Mouse (Mus musculus) adipocyte (in vitro differentiated cells): ENCODE data around the gene Tgif1.

Experiments
- DNase-seq: peaks from one replicate; pipeline ENCODE4 v3.0.0-alpha.2; 2016; ENCODE audit warnings: low spot score

Tgif1 gene

DNA sequence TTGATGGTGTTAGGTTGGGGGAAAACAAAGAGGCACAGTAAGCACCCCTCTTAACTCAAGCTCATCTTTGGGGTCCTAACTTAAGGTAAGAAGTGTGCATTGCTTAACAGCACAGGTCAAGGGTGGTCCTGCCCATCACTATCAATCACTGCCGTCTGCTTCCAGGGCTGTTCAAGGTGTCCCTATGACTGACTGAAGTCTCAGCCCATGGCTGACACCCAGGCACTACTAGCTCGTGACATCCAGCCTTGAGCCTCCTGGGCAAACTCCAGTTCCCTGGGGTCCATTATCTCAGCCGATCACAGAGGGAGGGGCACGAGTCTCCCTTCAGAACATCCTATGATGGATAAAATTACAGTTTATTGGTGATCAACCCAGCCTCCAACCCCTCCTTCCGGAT, 12.7 kb upstream of the Tgif1 start:
- DNase-seq = no peak

DNA sequence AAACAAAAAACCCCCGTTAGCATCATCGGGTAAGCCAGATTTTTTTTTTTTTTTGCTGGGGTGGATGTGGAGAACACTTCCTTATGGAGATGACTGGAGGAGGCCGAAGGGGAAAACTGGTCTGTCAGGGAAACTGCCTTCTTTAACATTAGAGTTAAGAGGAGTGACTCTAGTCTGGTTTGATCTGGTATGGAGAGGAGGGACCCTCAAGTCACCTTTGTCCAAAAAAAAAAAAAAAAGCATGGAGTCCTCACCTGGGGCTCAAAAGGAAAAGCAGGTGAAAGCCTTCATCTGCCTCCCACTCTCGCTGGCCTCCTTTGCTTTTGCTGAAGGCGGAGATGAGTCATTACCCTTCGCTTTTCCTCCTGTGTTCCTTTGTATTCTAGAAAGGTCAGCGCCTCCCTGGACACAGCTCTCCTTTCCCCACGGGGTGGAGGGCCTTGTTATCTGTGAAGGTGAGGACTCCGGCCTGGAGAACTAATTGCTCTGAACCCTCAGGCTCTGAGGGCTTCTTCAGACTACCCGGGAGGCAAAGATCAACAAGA, 11.8 kb upstream of the Tgif1 start:
- DNase-seq = no peak

DNA sequence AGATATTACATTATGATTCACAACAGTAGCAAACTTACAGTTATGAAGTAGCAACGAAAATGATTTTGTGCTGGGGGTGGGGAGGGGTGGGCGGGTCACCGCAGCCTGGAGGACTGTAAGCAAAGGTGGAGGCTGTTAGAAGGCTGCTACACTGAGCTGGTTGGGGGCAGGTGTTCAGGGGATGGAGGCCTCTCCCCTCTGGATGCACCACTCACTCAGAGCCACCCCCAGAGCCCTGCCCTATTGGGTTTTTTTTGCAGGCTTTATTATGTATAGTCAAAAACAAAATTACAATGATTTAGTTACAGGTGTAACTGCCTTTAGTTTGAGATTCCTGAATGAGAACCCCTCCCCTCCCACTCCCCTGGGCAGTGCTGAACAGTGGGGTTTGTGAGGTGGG, 11.3 kb upstream of the Tgif1 start:
- DNase-seq = no peak

DNA sequence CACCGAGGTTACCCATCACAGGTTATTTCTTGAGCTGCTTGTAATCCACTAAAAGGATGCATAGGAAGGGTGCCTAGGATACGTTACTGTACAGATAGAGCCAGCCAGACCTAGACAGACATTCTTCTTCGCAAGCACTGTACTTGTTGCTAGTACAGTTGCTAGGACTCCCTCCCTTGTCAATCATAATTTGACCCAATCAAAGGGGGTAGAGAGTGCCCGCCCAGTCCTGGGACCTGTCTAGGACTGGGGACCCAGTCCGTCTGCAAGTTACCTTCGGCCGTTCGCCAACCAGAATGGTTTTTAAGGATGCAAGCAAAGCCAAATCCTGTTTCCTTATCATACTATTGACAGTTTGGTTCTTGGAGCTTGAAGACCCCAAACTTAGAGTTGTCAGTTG, 10.8 kb upstream of the Tgif1 start:
- no peak for DNase-seq

DNA sequence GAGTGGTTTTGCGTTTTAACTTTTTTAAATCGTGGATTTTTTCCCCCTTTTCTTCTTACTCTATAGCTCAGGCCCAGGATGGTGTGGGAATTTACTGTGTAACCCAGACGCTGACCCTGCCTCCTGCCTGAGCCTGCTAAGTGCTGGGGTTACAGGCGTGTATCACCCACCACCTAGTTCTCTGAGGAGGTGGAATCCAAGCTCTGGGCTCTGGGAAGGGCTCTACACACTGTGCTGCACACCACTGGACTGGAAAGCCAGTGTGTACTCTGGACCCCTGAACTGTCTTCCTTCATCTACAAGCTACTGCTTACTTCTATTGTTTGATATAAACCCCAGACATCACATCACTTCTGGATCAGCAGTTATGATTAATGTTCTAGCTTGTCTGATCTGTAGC, 5.5 kb upstream of the Tgif1 start:
- no peak for DNase-seq

DNA sequence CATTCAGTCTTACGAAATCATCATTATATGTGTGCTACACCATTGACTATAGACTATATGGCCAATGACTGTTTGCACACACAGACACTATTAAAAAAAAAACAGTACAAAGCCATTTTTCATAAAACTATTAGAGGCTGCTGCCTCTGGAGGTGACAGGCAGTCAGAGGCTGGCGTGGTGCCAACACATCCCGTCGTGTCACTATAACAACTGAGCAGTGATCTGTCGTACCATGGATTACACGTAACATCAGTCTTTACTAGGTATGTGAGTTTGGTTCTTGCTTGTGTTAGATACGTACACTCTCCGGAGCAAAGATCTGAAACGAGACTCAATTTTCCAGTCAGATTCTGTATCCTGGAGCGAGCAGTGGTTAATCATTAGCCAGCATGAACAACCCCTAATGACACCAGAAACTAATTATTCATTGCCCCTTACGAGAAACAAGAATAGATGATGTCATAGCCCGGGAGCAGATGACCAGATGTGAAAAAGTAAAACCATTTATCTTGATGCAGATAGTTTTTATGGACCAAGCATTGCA, 3.6 kb upstream of the Tgif1 start:
- DNase-seq = peak; percentile 32

DNA sequence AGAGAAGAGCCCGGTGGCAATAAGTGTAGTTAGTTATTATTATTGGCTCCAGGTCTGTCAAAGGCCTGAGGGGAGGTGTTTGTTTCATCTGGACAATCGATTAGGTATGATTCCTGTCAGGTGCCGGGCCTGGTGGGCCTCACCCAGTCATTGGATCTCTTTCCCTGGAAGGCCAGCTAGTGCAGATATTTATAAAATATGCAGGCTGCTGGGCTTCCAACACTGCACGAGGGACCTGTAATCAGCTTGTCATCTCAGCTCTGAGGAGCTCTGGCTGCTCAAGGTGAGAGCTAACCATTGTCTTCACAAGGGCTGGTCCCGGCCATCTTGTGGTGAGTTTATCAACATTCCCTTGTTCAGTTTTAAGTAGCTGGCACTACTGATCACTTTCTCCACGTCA, 675 bp upstream of the Tgif1 start:
- DNase-seq = peak; percentile 25

DNA sequence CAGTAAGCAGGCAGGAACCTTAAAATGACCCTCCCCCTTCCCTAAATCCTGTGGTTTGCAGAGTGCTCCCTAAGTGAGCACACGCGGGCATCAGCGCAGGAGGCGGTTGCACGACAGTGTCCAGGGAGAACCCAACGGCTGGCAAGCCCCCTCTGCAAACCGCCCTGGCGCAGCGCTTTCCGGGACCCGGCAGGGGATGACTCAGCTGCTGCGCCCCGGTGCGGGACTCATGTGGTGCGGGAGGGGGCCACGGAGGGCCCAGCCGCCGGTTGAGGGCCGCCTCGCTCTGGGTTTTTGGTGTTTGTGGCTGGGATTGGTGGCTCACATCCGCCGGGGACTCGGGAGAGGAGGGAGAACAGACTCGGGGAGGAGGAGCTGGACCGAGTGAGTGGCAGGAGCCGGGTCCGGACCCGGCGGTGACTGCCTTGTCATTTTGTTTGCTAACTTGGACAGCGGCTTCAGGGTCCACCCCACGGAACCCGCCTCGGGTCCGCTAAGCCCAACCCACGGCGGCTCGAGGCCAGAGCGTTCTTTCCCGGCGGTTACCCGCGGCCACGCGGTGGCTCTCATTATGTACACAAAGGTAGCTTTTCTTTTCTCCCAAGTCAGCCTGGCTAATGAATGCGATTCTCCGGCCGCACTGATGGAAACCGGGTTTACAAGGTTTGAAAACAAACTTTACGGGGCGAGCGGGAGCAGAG, 510 bp downstream of the Tgif1 start:
- DNase-seq = peak; percentile 91

DNA sequence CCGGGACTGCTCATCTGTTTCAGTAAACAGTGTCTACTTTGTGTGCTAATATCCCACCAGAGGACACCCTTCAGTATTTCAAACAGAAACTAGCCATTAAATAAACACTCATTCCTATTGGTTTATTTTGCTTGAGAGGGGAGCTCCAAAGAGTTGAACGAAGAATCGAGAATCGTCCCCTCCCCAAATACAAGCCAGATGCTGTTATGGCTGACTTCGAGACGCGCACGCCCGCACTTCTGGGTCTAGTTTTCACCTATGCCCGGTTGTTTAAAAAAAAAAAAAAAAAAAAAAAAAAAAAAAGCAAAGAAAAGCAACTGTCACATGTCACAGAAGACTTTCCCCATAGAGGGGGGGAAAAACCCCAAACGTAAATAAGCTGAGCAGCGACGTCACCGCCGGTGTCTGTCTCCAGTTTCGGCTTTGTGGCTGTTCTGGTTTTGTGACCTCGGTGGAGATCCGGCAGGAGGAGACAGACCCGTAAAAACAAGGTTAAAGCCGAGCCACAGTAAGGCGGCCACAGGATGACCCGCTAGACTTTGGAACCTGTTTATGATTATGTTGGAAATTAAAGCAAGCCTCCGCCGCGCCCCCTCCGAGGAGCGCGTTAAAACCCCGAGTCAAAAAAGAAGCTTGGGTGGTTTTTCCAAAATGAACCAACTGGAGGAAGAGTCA, 1.2 kb downstream of the Tgif1 start:
- DNase-seq = peak; percentile 85

DNA sequence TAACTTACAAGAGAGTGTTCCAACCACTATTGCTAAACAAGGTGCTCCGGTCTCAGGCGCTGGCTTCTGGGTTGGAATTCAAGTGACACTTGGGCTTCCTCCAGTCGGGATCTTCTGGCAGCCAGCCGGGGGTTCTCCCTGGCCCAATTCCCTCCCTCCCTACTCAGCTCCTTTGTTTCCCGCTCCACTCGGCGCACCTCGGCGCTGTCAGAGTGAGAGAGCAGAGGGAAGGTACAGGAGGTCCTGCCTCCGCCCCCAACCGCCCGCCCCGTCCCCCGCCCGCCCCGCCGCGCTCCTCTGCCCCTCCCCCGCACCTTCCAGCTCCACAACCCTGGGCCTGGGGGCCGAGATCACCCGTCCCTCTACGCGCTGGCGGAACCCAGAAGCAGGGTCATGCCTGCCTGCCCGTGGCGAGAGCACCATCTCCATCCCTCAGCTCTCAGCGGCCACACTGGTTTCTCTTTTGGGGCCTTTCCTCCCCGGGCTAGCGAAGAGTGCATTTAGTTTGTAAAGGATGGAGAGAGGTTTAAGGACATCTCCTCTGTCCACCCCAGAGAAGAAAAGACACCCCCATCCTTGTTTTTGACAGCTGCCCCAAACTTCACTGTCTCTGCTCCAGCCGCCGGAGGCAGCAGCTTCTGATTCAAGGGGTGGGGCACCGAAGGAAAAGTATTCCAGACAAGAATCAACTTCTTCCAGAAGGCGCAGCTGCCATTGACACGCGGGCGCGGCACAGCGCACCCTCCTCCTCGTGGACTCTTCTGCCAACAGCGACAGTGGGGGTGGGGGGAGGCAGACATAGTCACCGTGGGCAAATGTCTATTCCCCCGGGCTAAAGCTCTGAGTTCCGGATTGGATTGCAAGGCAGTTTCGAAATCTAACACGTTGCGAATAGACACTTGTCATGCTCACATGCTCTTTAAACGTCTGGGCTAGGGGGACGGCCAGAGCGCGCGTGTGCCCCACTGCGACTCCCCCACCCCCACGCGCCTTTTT, 2.1 kb downstream of the Tgif1 start:
- peak; percentile 92 for DNase-seq

DNA sequence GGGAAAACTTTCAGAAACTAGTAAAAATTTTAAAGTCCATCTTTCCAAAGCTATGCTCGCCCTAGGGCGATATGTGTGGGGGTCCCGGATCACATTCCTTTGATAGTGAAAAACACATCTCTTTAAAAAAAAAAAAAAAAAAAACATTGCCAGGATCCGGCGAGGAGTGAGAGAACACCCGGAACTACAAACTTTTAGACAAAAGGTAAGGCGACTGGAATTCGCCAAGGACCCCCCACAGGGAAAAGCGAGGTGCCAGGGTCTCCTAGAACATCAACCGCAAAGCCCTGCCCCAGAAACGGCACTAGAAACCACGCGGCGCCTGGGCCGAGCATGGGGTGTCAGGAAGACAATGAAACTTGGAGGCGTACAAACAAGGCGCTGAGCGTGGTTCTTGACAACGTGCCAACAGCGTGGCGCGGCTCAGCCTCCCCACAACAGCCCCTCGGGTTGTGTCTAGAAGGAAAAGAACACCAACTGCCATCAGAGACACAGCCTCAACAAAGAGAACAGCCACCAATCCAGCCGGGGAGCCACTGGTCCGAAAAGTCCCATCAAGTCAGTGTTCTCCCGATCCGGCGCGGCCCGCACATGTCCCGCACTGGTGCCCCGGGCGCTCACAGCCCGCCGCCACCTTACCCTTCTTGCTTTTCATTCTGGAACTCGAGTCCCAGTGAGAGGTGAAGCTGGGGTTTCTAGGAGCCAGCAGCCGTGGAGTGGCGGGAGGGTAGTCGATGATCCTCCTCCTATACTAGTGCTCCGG, 2.9 kb downstream of the Tgif1 start:
- DNase-seq = peak; percentile 78

DNA sequence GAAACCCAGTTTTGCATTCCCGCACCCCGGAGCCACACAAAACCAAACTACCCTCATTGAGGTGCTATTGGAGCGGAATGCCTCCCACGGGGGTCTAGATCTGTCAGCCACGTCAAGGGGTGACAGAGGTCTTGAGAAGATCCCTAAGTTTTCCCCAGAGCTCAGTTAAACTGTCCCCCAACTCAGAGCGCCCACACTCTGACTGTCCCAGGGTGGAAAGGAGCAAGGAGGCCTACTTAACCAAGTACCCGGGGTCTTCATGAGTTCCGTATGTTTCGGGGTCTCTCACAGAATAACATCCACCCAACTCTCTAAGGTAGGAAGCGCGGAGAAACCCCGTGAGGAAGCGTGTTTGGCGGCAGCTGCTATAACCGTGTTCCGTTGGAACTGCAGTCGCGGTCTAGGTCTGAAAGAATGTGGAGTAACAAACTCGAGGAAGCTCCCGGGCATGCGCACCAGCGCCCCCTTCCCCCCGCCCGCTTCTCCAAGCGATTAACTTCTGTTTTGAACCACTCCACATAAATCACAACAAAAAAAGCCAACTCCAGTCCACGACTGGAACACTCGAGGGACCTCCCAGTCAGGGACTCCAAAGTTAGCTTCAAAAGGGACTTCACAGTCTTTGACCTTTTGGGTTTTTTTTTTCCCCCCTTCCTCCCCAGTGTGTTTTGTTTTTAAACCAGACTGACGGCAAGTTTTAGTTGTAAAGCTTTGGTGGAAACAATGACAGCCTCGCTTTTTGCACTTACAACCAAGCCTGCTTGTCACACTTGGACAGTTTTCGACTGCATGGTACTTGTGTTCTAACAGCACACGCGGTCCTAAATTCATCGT, 3.7 kb downstream of the Tgif1 start:
- peak; percentile 95 for DNase-seq

DNA sequence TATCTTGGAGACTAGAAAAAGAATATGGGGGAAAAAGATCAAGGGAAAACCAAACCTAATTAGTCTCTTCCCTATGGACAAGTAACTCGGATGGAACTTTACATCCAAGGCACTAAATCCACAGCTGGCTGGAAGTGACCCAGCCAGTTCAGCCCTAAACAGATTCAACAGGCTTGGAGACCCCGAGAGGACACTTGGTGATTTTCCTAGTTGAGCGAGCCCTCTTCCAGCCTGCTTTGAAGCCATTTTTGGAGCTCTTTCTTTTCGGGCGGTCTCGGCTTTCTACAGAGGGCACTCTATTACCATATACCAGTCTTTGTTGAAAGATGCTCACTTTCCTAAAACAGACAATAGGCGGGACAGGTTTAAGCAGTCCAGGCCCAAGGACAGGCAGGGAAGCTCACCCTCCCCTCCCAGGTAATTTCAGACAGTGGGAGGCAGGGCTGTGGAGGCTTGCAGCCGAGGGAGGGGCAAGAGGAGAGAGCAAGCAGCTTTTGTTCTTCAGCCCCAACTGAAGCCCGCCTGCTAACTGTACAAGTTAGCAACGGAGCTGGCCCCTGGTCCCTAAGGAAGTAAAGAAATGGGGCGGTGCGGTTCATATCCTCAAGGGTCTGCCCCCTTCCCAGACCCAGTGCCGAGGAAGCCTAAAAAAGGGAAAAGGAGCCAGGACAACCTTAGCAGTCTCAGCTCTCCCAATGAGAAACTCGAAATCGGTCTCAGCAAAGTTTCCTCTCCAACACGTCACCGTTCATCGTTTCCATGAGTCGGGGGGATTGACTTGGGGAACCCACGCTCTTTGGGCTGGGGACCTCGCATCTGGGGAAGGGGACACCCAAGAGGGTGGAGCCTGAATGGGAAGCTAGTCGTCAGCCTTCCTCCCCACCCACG, 4.6 kb downstream of the Tgif1 start:
- peak; percentile 66 for DNase-seq

DNA sequence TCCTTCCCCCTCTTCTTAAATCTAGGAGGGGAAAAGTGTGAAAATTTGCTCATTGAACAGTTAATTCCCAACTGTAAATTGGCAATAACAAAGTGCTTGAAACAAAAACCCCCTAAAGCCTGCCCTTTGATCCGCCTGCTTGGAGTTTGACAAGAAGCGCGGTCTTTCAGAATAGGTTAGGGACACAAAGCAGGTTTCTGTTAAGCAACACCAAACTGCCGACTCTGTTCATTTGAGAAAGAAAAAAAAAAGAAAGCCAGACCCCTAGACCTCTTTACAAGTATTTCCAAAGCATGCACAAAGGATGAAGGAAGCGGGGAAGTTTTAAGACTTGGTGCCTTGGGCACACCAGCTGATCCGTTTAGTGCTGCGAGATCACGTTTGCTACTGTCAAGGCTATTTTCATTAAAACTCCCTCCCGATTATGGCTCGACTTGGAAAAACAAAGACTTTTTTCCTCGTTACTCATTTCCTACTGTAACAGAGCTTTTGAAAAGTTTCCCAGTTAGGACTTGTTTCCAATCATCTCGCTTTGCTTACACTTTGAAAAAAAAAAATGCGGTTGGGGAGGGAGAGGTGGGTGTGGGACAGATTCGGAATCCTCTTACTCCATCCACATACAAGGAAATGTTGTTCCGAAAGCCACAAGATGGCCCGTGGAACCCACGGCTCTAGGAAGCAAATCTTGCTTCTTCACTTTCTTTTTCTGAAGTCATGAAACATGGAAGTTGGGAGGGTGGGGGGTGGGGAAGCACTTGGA, 5.4 kb downstream of the Tgif1 start:
- peak; percentile 67 for DNase-seq

DNA sequence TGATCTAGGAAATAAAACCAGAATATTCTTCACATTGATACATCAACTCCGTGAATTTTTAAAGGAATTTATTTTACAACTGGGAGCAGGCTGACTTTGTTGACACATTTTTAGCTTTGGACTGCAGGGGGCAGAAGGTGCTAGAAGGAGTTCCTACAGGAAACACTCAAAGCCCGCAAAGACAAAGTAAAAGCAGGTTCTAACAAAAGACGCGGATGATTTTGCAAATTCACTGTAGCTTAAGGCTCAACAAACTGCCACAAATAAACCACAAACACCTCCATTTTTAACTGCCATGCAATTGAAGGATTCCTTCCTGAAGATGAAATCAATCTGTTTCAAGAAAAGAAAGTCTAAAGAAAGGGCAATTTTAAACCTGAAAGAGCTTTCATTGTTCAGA, 6.3 kb downstream of the Tgif1 start:
- peak; percentile 86 for DNase-seq

DNA sequence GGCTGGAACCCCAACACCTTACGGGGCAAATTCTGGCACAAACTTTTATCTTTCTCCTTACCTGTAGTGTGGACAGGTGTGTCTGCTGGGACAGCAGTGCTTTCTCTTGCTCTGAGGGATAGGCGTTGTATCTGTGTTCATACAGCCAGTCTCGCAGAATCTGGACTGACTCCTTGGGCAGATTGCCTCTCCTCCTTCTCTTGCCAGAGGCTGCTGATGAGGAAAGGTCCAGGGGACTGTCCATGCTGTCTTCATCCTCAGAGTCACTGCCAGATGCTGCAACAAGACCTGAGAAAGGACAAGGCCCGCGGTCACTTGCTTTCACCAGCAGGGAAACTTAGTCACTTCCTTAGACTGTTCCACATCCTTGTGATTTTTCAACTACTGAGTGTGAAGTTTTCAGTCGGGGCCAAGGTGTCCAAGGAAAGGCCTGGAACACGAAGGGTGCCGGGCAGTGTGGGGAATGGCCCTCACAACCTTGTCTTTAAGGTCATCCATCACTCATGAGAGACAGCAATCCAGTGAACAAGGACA, 7.2 kb downstream of the Tgif1 start:
- no peak for DNase-seq

DNA sequence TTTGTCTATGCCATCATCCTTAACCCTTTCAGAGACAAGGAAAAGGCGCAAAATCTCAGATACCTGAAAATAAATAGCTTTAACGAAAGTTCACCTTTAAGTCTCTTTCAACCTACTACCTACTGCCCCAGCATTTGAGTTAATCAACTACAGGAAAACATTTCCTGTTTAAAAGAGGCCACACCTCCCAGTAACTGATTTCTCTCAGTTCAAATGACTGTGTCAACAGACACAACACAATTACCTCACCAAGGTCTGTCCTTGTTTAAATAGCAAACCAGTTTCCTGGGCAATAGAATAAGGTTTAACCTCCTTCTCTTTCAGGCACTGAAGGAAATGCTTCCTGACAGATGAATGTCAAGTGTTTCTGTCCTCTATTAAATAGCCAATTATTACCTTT, 7.8 kb downstream of the Tgif1 start:
- DNase-seq = no peak

DNA sequence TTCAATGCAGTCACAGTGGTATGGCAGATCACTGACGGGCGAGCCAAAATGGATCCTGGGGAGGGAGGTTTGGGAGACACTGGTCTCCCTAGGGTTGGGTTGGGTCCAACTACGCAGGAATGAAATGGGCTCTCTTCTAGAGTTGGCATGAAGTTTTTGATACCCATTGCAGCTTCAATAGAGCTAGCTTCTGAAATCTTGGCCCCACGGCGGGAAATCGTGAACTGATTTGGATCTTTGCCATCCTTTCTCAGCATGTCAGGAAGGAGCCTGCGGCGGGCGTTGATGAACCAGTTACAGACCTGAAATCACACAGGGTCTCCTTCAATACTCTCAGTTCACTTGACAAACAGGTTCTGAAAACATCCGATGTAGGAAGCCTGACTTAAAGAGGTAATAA, 8.4 kb downstream of the Tgif1 start:
- no peak for DNase-seq
